Mouse (Mus musculus) midbrain, embryonic 13.5 days (tissue): ENCODE measurements around the gene Mcur1. TPM values are rescaled to one million over a fixed set of nuclear protein-coding genes. Genes with fewer than 3 reads are reported as not detected.

Experiments used
- ATAC-seq: fragments of 200-750 bp; cut with Nextera tagmentation; 2 replicates; pipeline ENCODE4 v1.8.0; 2017; ENCODE audit warnings: mild to moderate bottlenecking, moderate TSS enrichment, moderate library complexity
- H3K27ac ChIP-seq: fragments of 300-500 bp; sonication (generic); 2 replicates; pipeline ENCODE4 v1.5.1; 2015; ENCODE audit warnings: inconsistent platforms, mild to moderate bottlenecking, moderate library complexity
- H3K27me3 ChIP-seq: fragments of 300-500 bp; sonication (generic); 2 replicates; pipeline ENCODE4 v1.6.1; 2015; ENCODE audit warnings: mild to moderate bottlenecking, inconsistent platforms
- H3K36me3 ChIP-seq: fragments of 300-500 bp; sonication (generic); 2 replicates; pipeline ENCODE4 v1.6.1; 2015; ENCODE audit warnings: mild to moderate bottlenecking, inconsistent platforms
- H3K4me1 ChIP-seq: fragments of 300-500 bp; sonication (generic); replicated peaks from 2 replicates; pipeline ENCODE4 v1.6.1; 2015; ENCODE audit warnings: inconsistent platforms
- H3K4me2 ChIP-seq: fragments of 300-500 bp; sonication (generic); replicated peaks from 2 replicates; pipeline ENCODE4 v1.6.1; 2015; ENCODE audit warnings: moderate library complexity, mild to moderate bottlenecking, inconsistent platforms
- H3K4me3 ChIP-seq: fragments of 300-500 bp; sonication (generic); replicated peaks from 2 replicates; pipeline ENCODE4 v1.5.1; 2015; ENCODE audit warnings: mild to moderate bottlenecking, inconsistent platforms
- H3K9ac ChIP-seq: fragments of 300-500 bp; sonication (generic); replicated peaks from 2 replicates; pipeline ENCODE4 v1.6.1; 2015; ENCODE audit warnings: mild to moderate bottlenecking, inconsistent platforms
- H3K9me3 ChIP-seq: fragments of 300-500 bp; sonication (generic); 2 replicates; pipeline ENCODE4 v1.6.1; 2016; ENCODE audit warnings: mild to moderate bottlenecking, inconsistent platforms
- WGBS: fragments of 180-500 bp; shearing (Covaris S2); methylation state at CpG from one replicate; pipeline ENCODE4 v1.1.7; 2015; 5-methylcytosine and 5-hydroxymethylcytosine counted together
- polyA plus RNA-seq: library from polyadenylated mRNA; unstranded; fragments of >200 nt; fragmentation: Nextera tagmentation; extraction: Ambion mirVana; gene quantifications from 2 replicates; pipeline ENCODE4 v1.2.1, GENCODE M21; 2015

Mcur1 gene
- 8.1 and 8.2 TPM in 2 replicates for polyA plus RNA-seq

DNA sequence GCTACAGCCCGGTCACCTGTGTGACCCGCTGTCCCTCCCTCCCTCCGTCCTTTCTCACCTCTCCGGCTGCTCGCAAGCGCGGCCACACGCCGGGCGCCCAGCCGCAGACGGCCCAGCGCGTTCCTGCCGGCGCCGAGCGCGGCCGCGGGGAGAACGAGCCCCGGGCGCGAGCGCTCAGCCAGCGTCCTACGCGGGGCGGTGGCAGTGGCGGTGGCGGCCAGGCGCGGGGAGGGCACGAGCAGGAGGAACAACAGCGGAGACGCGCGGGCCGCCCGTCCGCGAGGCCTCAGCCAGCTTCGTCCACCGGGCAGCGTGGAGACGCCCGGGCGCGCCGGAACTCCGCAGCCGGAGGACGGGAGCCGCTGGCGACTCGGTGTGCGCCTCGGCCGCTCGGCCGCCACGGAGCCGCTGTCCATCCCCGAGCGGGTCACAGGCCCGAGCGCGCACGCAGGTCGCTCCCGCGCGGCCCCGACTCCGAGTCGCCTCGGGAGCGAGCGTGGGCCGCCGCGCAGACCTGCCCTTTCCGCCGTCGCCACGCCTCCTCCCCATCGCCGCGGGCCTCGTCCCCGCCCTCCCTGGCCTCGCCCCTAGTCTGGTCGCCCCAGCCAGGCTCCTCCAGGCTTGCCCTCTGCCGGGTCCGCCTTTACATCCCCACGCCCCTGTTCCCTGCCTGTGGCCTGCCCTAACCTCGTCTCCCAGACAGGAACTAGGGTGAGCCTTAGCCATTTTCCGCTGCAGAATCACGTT lies at the start of gene Mcur1:
Mcur1 (minus strand) TSS at position 481 of the 747 bp plus-strand sequence.
- peak within 1 kb of the TSS; percentile 77 for H3K9ac ChIP-seq
- peak; percentile 94 for ATAC-seq
- under 1% methylated on average over 75 of the region's 100 CpGs for WGBS
- peak within 1 kb of the TSS; percentile 89 for H3K27ac ChIP-seq
- 0 out of 2 replicates have a peak, but pooled peaks cover 4% of the 10 kb centered on the region for H3K36me3 ChIP-seq
- H3K9me3 ChIP-seq = no peaks in the 10 kb centered on the region
- peak within 1 kb of the TSS; percentile 68 for H3K4me3 ChIP-seq
- H3K27me3 ChIP-seq = peaks cover 14% of the 10 kb centered on the region
- H3K4me2 ChIP-seq = peak within 1 kb of the TSS; percentile 83
- peaks cover 17% of the 10 kb centered on the region for H3K4me1 ChIP-seq

- Histone ChIP-seq H3K27me3 (no peaks in the 10 kb centered on the region), H3K27ac (no peak overlapping the region), H3K9ac (no peak overlapping the region), H3K36me3 (no peaks in the 10 kb centered on the region), H3K4me1 (no peaks in the 10 kb centered on the region), H3K4me2 (no peak overlapping the region), H3K4me3 (no peak overlapping the region), H3K9me3 (no peaks in the 10 kb centered on the region)
- ATAC-seq = no peak
- WGBS = 81% methylated on average over 6 of the region's 6 CpGs
Measured at GRCm38 (mm10) chr13:43608854-43609253, 48.9 kb upstream of the Mcur1 start.

- H3K4me2 ChIP-seq = no peak overlapping the region
- no peaks in the 10 kb centered on the region for H3K9me3 ChIP-seq
- no peak overlapping the region for H3K27ac ChIP-seq
- WGBS = 68% methylated on average over 13 of the region's 13 CpGs
- H3K9ac ChIP-seq = no peak overlapping the region
- H3K36me3 ChIP-seq = no peaks in the 10 kb centered on the region
- H3K4me3 ChIP-seq = no peak overlapping the region
- no peak for ATAC-seq
- H3K4me1 ChIP-seq = no peaks in the 10 kb centered on the region
- 0 out of 2 replicates have a peak, but pooled peaks cover 2% of the 10 kb centered on the region for H3K27me3 ChIP-seq
Measured at GRCm38 (mm10) chr13:43603042-43603441, 43.1 kb upstream of the Mcur1 start.

DNA sequence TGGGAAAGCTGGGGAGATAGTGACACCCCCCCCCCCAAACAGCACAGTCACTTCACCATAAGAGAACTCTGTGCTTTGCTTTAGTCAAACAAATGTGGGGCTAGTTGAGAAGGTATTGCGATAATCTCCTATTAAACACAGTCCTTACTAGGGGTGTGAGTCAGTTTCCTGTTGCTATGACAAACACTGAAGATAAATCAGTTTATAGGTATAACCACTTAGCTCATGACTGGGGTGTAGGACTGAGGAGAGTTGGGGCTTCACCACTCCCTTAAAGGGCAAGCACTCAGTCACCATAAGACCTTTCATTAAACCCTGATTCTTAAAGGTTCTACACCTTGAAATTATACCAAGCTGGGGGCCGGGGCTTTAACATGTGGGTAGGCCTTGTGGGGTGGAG lies 42.4 kb upstream of the Mcur1 start:
- no peak overlapping the region for H3K4me3 ChIP-seq
- WGBS = 94% methylated on average over 2 of the region's 2 CpGs
- H3K4me2 ChIP-seq = no peak overlapping the region
- 0 out of 2 replicates have a peak, but pooled peaks cover 2% of the 10 kb centered on the region for H3K27me3 ChIP-seq
- no peaks in the 10 kb centered on the region for H3K4me1 ChIP-seq
- no peak overlapping the region for H3K27ac ChIP-seq
- H3K9ac ChIP-seq = no peak overlapping the region
- H3K36me3 ChIP-seq = no peaks in the 10 kb centered on the region
- ATAC-seq = no peak
- H3K9me3 ChIP-seq = no peaks in the 10 kb centered on the region

GRCm38 (mm10) chr13:43600967-43601366 lies 41.0 kb upstream of the Mcur1 start:
- Histone ChIP-seq H3K27me3 (0 out of 2 replicates have a peak, but pooled peaks cover 2% of the 10 kb centered on the region), H3K4me1 (no peaks in the 10 kb centered on the region), H3K27ac (no peak overlapping the region), H3K9ac (no peak overlapping the region), H3K4me3 (no peak overlapping the region), H3K4me2 (no peak overlapping the region), H3K36me3 (no peaks in the 10 kb centered on the region), H3K9me3 (no peaks in the 10 kb centered on the region)
- WGBS = 93% methylated on average over 6 of the region's 6 CpGs
- no peak for ATAC-seq

DNA sequence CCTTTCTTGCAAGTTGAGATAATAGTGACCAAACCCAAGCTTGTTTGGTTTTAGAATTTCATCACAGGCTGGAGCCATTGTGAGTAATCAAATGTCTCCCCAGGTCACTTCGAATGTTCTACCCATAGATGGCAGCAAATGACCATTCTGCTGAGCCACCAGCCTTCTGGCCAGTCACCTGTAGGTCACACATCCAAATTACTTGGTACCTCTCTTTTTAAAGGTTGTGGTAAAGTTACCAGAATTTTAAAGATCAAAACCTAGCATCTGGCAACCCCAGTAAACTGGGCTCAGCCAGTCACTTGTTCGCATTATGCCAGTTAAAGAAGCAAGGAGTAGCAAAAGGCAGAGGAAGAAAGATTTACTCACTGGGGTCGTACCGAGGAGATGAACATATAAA lies 35.9 kb upstream of the Mcur1 start:
- no peak overlapping the region for H3K4me2 ChIP-seq
- no peaks in the 10 kb centered on the region for H3K36me3 ChIP-seq
- no peak for ATAC-seq
- 0 out of 2 replicates have a peak, but pooled peaks cover 2% of the 10 kb centered on the region for H3K27me3 ChIP-seq
- H3K4me1 ChIP-seq = peaks cover 8% of the 10 kb centered on the region
- no peak overlapping the region for H3K4me3 ChIP-seq
- H3K9ac ChIP-seq = no peak overlapping the region
- no peaks in the 10 kb centered on the region for H3K9me3 ChIP-seq
- no peak overlapping the region for H3K27ac ChIP-seq
- 60% methylated on average over 4 of the region's 4 CpGs for WGBS

DNA sequence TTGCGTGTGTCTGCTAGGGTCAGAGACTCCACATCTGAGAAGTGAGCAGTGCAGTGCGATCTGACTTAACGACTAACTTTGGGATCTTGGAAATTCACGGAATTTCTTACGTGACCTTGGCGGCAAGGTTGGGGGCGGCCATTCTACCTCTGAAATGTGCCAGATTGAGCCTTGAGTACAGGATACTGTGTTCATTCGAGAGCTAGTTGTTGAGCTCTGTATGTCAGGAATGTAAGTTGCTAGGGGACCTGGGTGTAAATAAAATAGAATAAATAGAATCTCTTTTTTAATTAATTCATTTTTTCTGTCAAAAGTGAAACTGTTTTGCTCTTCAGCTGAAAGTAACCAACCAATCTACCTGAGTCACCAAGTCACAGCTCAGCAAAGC lies 32.7 kb upstream of the Mcur1 start:
- Histone ChIP-seq H3K4me1 (peaks cover 8% of the 10 kb centered on the region), H3K9ac (no peak overlapping the region), H3K36me3 (no peaks in the 10 kb centered on the region), H3K27me3 (no peaks in the 10 kb centered on the region), H3K9me3 (no peaks in the 10 kb centered on the region), H3K4me3 (no peak overlapping the region), H3K4me2 (no peak overlapping the region), H3K27ac (no peak overlapping the region)
- ATAC-seq = no peak
- WGBS = 69% methylated on average over 8 of the region's 8 CpGs

DNA sequence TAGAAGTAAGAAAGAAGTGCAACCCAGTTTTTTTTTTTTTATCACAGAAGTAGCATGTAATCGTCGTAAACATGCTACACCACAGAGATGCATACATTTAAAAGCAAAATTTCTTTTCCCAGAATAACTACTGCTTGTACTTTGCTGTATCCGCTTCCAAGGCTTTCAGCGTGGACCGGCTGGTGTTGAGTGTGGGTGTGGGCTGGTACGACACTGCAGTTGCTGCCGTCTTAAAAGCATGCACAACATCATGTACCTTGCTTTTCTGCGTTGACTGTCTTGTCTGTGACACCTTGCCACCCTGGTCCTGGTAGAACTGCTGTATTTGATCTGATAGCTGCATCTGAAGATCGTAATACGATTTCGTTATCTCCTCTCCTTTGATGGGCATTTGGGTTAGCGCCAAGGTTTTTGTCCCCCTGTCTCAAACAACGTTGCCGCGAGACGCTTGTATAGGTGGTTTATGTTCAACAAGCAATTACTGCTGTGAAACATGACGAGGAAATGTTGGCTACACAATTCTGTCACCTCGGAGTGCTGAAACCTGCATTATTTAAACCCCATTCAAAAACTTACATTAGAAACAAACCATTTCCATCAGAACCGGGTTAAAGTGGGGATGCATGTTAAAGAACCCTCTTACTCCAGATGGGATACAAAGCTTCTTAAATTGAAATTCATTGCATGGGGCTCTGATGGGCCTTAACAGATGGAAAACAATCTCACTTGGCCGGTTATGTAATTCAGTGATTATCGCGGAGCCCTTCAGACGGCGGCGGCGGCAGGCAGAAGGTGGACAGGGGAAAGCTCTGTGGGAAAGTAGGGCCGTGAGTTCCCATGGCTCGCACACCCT lies 32.1 kb upstream of the Mcur1 start:
- H3K4me2 ChIP-seq = no peak overlapping the region
- peaks cover 8% of the 10 kb centered on the region for H3K4me1 ChIP-seq
- no peaks in the 10 kb centered on the region for H3K9me3 ChIP-seq
- no peaks in the 10 kb centered on the region for H3K27me3 ChIP-seq
- H3K27ac ChIP-seq = no peak overlapping the region
- H3K36me3 ChIP-seq = no peaks in the 10 kb centered on the region
- ATAC-seq = no peak
- H3K4me3 ChIP-seq = no peak overlapping the region
- no peak overlapping the region for H3K9ac ChIP-seq
- WGBS = 68% methylated on average over 28 of the region's 28 CpGs

DNA sequence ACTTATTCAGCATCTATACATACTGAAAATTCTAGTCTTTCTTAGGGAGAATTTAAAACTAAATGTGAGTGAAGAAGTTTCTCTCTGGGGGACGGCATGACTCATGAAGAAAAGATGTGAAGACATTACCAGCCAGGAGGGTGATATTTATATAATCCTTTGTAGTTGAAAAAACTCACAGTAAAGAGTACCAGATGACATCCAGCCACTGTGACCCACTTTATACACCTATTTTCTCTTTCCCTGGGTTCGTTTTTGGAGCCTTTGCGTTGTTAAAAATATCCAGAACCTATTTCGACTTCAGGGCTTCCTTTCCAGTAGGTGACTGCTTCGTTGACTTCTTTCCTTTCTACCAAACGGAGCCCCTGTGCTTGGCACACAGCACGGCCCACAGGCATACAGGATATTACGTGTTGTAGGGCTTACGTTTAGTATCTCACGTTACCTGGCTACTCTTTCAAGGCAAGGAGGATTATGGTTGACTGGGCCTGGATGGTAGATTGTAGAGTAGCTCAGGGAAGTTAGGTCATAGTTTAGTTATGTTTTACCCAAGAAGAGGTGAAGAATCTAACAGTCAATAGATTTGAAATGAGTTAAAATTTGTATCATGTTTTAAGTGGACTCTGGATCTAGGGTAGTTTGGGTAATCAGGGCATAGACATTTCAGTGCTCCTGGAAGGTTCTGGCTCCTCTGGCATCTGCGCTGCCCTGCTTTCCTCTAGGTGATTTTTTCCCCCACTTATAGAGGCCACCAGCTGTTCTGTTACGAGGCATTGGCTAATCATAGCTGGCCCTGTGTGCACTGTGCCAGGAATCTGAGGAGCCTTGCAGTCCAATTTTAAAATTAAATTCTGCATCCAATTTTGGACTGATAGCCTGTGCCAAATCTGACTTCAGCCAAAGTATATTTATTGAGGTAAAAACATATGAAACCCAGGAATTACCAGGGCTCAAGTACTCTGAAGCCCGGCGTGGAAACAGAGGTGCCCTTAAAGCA lies 28.2 kb upstream of the Mcur1 start:
- WGBS = 89% methylated on average over 14 of the region's 14 CpGs
- ATAC-seq = no peak

GRCm38 (mm10) chr13:43586966-43587365 lies 27.0 kb upstream of the Mcur1 start:
- Histone ChIP-seq H3K9me3 (no peaks in the 10 kb centered on the region), H3K4me1 (0 out of 2 replicates have a peak, but pooled peaks cover 1% of the 10 kb centered on the region), H3K36me3 (no peaks in the 10 kb centered on the region), H3K27me3 (no peaks in the 10 kb centered on the region), H3K4me3 (no peak overlapping the region), H3K4me2 (no peak overlapping the region), H3K9ac (no peak overlapping the region), H3K27ac (no peak overlapping the region)
- no peak for ATAC-seq
- 86% methylated on average over 3 of the region's 3 CpGs for WGBS

More for the DNA sequence above, 28.2 kb upstream of the Mcur1 start:
- Histone ChIP-seq H3K9ac (no peak overlapping the region), H3K4me2 (no peak overlapping the region), H3K9me3 (no peaks in the 10 kb centered on the region), H3K27ac (no peak overlapping the region), H3K36me3 (no peaks in the 10 kb centered on the region), H3K4me1 (peaks cover 8% of the 10 kb centered on the region), H3K27me3 (no peaks in the 10 kb centered on the region), H3K4me3 (no peak overlapping the region)

- H3K27me3 ChIP-seq = no peaks in the 10 kb centered on the region
- H3K4me2 ChIP-seq = no peak overlapping the region
- no peaks in the 10 kb centered on the region for H3K9me3 ChIP-seq
- no peaks in the 10 kb centered on the region for H3K4me1 ChIP-seq
- no peaks in the 10 kb centered on the region for H3K36me3 ChIP-seq
- no peak overlapping the region for H3K4me3 ChIP-seq
- 31% methylated on average over 2 of the region's 2 CpGs for WGBS
- H3K9ac ChIP-seq = no peak overlapping the region
- ATAC-seq = no peak
- no peak overlapping the region for H3K27ac ChIP-seq
Measured at GRCm38 (mm10) chr13:43585335-43585734, 25.3 kb upstream of the Mcur1 start.
